Comparison of ENCODE assay signal across 22 mouse cellular contexts in the genomic region with DNA sequence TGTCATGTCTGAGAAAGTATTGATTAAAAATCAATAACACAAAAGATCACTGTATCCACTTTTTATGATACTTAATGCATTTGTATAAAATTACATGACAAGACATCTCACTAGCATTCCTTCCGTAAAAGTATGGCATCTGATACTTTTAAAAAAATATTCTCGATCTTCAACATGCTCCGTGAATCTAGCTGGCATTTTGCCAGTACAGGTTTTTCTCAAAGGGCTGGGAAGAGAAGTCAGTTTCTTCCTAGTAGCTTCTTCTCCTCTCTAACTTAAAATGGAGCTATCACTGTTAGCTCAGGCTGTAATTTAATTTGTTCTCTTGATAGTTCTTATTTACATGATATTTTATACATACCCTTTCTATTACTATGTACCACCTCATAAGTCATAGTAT.
DNase-seq lines count a peak whose midpoint lies in the region; ATAC-seq and TF ChIP-seq lines count a peak whose summit lies in the region.
"Had no signal": no experiment of that assay in that cellular context is flagged by ENCODE, and none has a peak within 500 bp of the region (broad histone marks: within the 10 kb centered on the region; RNA-seq: fewer than 3 reads in every experiment).

No protein-coding gene starts in this region.

- no peaks in the 10 kb centered on the region for H3K9me3 ChIP-seq in hindbrain, embryonic 15.5 days
- H3K9me3 ChIP-seq in hindbrain, embryonic 13.5 days: no peaks in the 10 kb centered on the region
- no peaks in the 10 kb centered on the region for H3K9me3 ChIP-seq in midbrain, embryonic 11.5 days (ENCODE audit: control insufficient read depth, low read length)
- no peaks in the 10 kb centered on the region for H3K9me3 ChIP-seq in midbrain, embryonic 10.5 days (replicated peaks)
- H3K9me3 ChIP-seq in forebrain, embryonic 14.5 days (replicated peaks; ENCODE audit: control insufficient read depth, low read length): no peaks in the 10 kb centered on the region
- H3K9me3 ChIP-seq in midbrain, postnatal 0 days (ENCODE audit: low read length): no peaks in the 10 kb centered on the region
- H3K9me3 ChIP-seq: embryonic facial prominence, embryonic 13.5 days; heart, embryonic 10.5 days; liver, embryonic 15.5 days; midbrain, embryonic 12.5 days; stomach, embryonic 15.5 days had no signal

- ATAC-seq in hindbrain, embryonic 15.5 days (ENCODE audit: low FRiP score, low read depth): no peak
- ATAC-seq in hindbrain, embryonic 13.5 days (ENCODE audit: low FRiP score): no peak
- ATAC-seq in midbrain, embryonic 11.5 days (ENCODE audit: low FRiP score): no peak
- no peak for ATAC-seq in forebrain, embryonic 14.5 days
- ATAC-seq in midbrain, postnatal 0 days (ENCODE audit: low FRiP score): no peak
- no peak for ATAC-seq in megakaryocyte, adult 5-6 weeks (ENCODE audit: poor library complexity, severe bottlenecking)
- ATAC-seq: intestine, postnatal 0 days had no signal

- no peak overlapping the region for H3K27ac ChIP-seq in hindbrain, embryonic 15.5 days (replicated peaks)
- no peak overlapping the region for H3K27ac ChIP-seq in hindbrain, embryonic 13.5 days
- H3K27ac ChIP-seq in midbrain, embryonic 11.5 days (ENCODE audit: low read depth, low read length): no peak overlapping the region
- no peak overlapping the region for H3K27ac ChIP-seq in midbrain, embryonic 10.5 days (replicated peaks)
- peak overlapping the region; percentile 86; the same call in 1 of the 2 replicates for H3K27ac ChIP-seq in forebrain, embryonic 14.5 days (ENCODE audit: low read depth, low read length)
- H3K27ac ChIP-seq in midbrain, postnatal 0 days (ENCODE audit: low read depth, low read length): peak overlapping the region; percentile 49; the same call in 1 of the 2 replicates
- H3K27ac ChIP-seq: embryonic facial prominence, embryonic 13.5 days; heart, embryonic 10.5 days; left cerebral cortex, adult 2 months; liver, embryonic 15.5 days; macrophage; stomach, embryonic 15.5 days had no signal

- H3K9ac ChIP-seq in hindbrain, embryonic 15.5 days: no peak overlapping the region
- H3K9ac ChIP-seq in hindbrain, embryonic 13.5 days: no peak overlapping the region
- no peak overlapping the region for H3K9ac ChIP-seq in midbrain, embryonic 11.5 days (ENCODE audit: low read length)
- peak overlapping the region; percentile 42 for H3K9ac ChIP-seq in forebrain, embryonic 14.5 days (ENCODE audit: low read length)
- no peak overlapping the region for H3K9ac ChIP-seq in midbrain, postnatal 0 days (replicated peaks; ENCODE audit: low read length, poor library complexity, severe bottlenecking)
- H3K9ac ChIP-seq: embryonic facial prominence, embryonic 13.5 days; liver, embryonic 15.5 days; midbrain, embryonic 12.5 days; stomach, embryonic 15.5 days had no signal

- H3K4me3 ChIP-seq in hindbrain, embryonic 15.5 days: no peak overlapping the region
- no peak overlapping the region for H3K4me3 ChIP-seq in hindbrain, embryonic 13.5 days
- no peak overlapping the region for H3K4me3 ChIP-seq in midbrain, embryonic 11.5 days (ENCODE audit: low read depth, low read length)
- no peak overlapping the region for H3K4me3 ChIP-seq in midbrain, embryonic 10.5 days
- no peak overlapping the region for H3K4me3 ChIP-seq in forebrain, embryonic 14.5 days (ENCODE audit: low read depth, low read length)
- no peak overlapping the region for H3K4me3 ChIP-seq in midbrain, postnatal 0 days (ENCODE audit: low read depth, low read length)
- H3K4me3 ChIP-seq: embryonic facial prominence, embryonic 13.5 days; heart, embryonic 10.5 days; liver, embryonic 15.5 days; midbrain, embryonic 12.5 days; stomach, embryonic 15.5 days had no signal

- H3K36me3 ChIP-seq in hindbrain, embryonic 15.5 days: no peaks in the 10 kb centered on the region
- no peaks in the 10 kb centered on the region for H3K36me3 ChIP-seq in hindbrain, embryonic 13.5 days
- H3K36me3 ChIP-seq in midbrain, embryonic 11.5 days (ENCODE audit: control insufficient read depth, insufficient read depth, low read length): no peaks in the 10 kb centered on the region
- H3K36me3 ChIP-seq in midbrain, embryonic 10.5 days: no peaks in the 10 kb centered on the region
- no peaks in the 10 kb centered on the region for H3K36me3 ChIP-seq in forebrain, embryonic 14.5 days (ENCODE audit: control insufficient read depth, insufficient read depth, low read length)
- no peaks in the 10 kb centered on the region for H3K36me3 ChIP-seq in midbrain, postnatal 0 days (ENCODE audit: insufficient read depth, low read length)
- H3K36me3 ChIP-seq: embryonic facial prominence, embryonic 13.5 days; heart, embryonic 10.5 days; liver, embryonic 15.5 days; midbrain, embryonic 12.5 days; stomach, embryonic 15.5 days had no signal

- 0 out of 2 replicates have a peak overlapping the region, but pooled peaks have one; percentile 7 for H3K4me2 ChIP-seq in hindbrain, embryonic 15.5 days
- H3K4me2 ChIP-seq in hindbrain, embryonic 13.5 days: no peak overlapping the region
- no peak overlapping the region for H3K4me2 ChIP-seq in midbrain, embryonic 11.5 days
- H3K4me2 ChIP-seq in forebrain, embryonic 14.5 days (ENCODE audit: low read length): peak overlapping the region; percentile 8
- no peak overlapping the region for H3K4me2 ChIP-seq in midbrain, postnatal 0 days (ENCODE audit: low read depth, low read length, poor library complexity, severe bottlenecking)
- H3K4me2 ChIP-seq: embryonic facial prominence, embryonic 13.5 days; liver, embryonic 15.5 days; midbrain, embryonic 12.5 days; stomach, embryonic 15.5 days had no signal

- no peak for TF ChIP-seq CTCF in midbrain, postnatal 0 days (IDR thresholded peaks at IDR 0.05)

- no peaks in the 10 kb centered on the region for H3K27me3 ChIP-seq in hindbrain, embryonic 15.5 days
- H3K27me3 ChIP-seq in hindbrain, embryonic 13.5 days: no peaks in the 10 kb centered on the region
- no peaks in the 10 kb centered on the region for H3K27me3 ChIP-seq in midbrain, embryonic 11.5 days (ENCODE audit: control insufficient read depth, insufficient read depth, low read length)
- H3K27me3 ChIP-seq in midbrain, embryonic 10.5 days (ENCODE audit: low read depth, poor library complexity, severe bottlenecking): no peaks in the 10 kb centered on the region
- H3K27me3 ChIP-seq in forebrain, embryonic 14.5 days (replicated peaks; ENCODE audit: control insufficient read depth, insufficient read depth, low read length): no peaks in the 10 kb centered on the region
- no peaks in the 10 kb centered on the region for H3K27me3 ChIP-seq in midbrain, postnatal 0 days (ENCODE audit: insufficient read depth, low read length)
- H3K27me3 ChIP-seq: embryonic facial prominence, embryonic 13.5 days; liver, embryonic 15.5 days; midbrain, embryonic 12.5 days; stomach, embryonic 15.5 days had no signal

- peaks cover 14% of the 10 kb centered on the region for H3K4me1 ChIP-seq in hindbrain, embryonic 15.5 days (replicated peaks)
- peaks cover 14% of the 10 kb centered on the region for H3K4me1 ChIP-seq in hindbrain, embryonic 13.5 days (replicated peaks)
- H3K4me1 ChIP-seq in midbrain, embryonic 11.5 days (ENCODE audit: control insufficient read depth, insufficient read depth, low read length): peaks cover 6% of the 10 kb centered on the region; the same call in 1 of the 2 replicates
- H3K4me1 ChIP-seq in midbrain, embryonic 10.5 days: peaks cover 13% of the 10 kb centered on the region; the same call in 1 of the 2 replicates
- peaks cover 11% of the 10 kb centered on the region; the same call in 1 of the 2 replicates for H3K4me1 ChIP-seq in forebrain, embryonic 14.5 days (ENCODE audit: control insufficient read depth, insufficient read depth, low read length)
- peaks cover 5% of the 10 kb centered on the region; the same call in 1 of the 2 replicates for H3K4me1 ChIP-seq in midbrain, postnatal 0 days (ENCODE audit: insufficient read depth, low read length)
- H3K4me1 ChIP-seq: embryonic facial prominence, embryonic 13.5 days; heart, embryonic 10.5 days; liver, embryonic 15.5 days; stomach, embryonic 15.5 days had no signal

- 59% methylated on average over 3 of the region's 3 CpGs for WGBS in hindbrain, embryonic 15.5 days
- 65% methylated on average over 3 of the region's 3 CpGs for WGBS in hindbrain, embryonic 13.5 days
- 88% methylated on average over 3 of the region's 3 CpGs for WGBS in midbrain, embryonic 11.5 days
- WGBS in midbrain, embryonic 10.5 days: 94% methylated on average over 3 of the region's 3 CpGs
- WGBS in forebrain, embryonic 14.5 days: 77% methylated on average over 3 of the region's 3 CpGs
- 57% methylated on average over 3 of the region's 3 CpGs for WGBS in midbrain, postnatal 0 days

- DNase-seq in midbrain, embryonic 11.5 days (ENCODE audit: low spot score, missing footprints): peak; percentile 84
- no peak for DNase-seq in midbrain, embryonic 10.5 days (ENCODE audit: low spot score)
- peak; percentile 55 for DNase-seq in forebrain, embryonic 14.5 days (ENCODE audit: low spot score)
- no peak for DNase-seq in midbrain, postnatal 0 days (ENCODE audit: low spot score)
- no peak for DNase-seq in heart, postnatal 4 days
- DNase-seq: cerebellum, adult 18-20 months; cerebellum, postnatal 25 days; kidney, postnatal 4 days; layer of hippocampus, adult 9-11 months; right cerebral cortex, adult 18-20 months; thymus, postnatal 4 days had no signal

Comparison
In these comparisons a context has a peak if more than half of its experiments do, and no peak if none do; other contexts are left out.
1. H3K27ac ChIP-seq: peak in forebrain, embryonic 14.5 days (single experiment) and midbrain, postnatal 0 days (single experiment); none in hindbrain, embryonic 15.5 days (single experiment), hindbrain, embryonic 13.5 days (single experiment), midbrain, embryonic 11.5 days (single experiment) and midbrain, embryonic 10.5 days (single experiment).
2. H3K4me2 ChIP-seq: peak in hindbrain, embryonic 15.5 days (single experiment) and forebrain, embryonic 14.5 days (single experiment); none in hindbrain, embryonic 13.5 days (single experiment), midbrain, embryonic 11.5 days (single experiment) and midbrain, postnatal 0 days (single experiment).
3. DNase-seq: peak in midbrain, embryonic 11.5 days (single experiment) and forebrain, embryonic 14.5 days (single experiment); none in midbrain, embryonic 10.5 days (single experiment), midbrain, postnatal 0 days (single experiment) and heart, postnatal 4 days (single experiment).